Mouse (Mus musculus) lung, postnatal 0 days (tissue): ENCODE data around the gene Snta1.

Source experiments
- CTCF ChIP-seq: IDR thresholded peaks from 2 replicates; pipeline ENCODE4 v1.5.1; 2016; ENCODE audit warnings: antibody characterized with exemption, mild to moderate bottlenecking
- EP300 ChIP-seq: IDR thresholded peaks from 2 replicates; pipeline ENCODE4 v1.6.1; 2016; ENCODE audit warnings: antibody characterized with exemption, mild to moderate bottlenecking, control low read depth

- TF ChIP-seq CTCF (no peak), EP300 (no peak)
Measured at GRCm38 (mm10) chr2:154454605-154455004, 46.7 kb upstream of the Snta1 start.
